Mouse (Mus musculus) hindbrain, embryonic 12.5 days (tissue): ENCODE results near the gene Elovl6. TPM values are rescaled to one million over a fixed set of nuclear protein-coding genes. Genes with fewer than 3 reads are reported as not detected.
A peak's percentile ranks its signal among the peaks of the same experiment; 100 is the strongest.

Source experiments
- ATAC-seq: fragments of 200-750 bp; cut with Nextera tagmentation; 2 replicates; pipeline ENCODE4 v1.8.0; 2017; ENCODE audit warnings: moderate TSS enrichment; ENCODE audit not compliant: low FRiP score
- H3K27ac ChIP-seq: fragments of 300-500 bp; sonication (generic); 2 replicates; pipeline ENCODE4 v1.5.1; 2016; ENCODE audit warnings: mild to moderate bottlenecking
- H3K27me3 ChIP-seq: fragments of 300-500 bp; sonication (generic); 2 replicates; pipeline ENCODE4 v1.6.1; 2016; ENCODE audit warnings: mild to moderate bottlenecking
- H3K36me3 ChIP-seq: fragments of 300-500 bp; sonication (generic); 2 replicates; pipeline ENCODE4 v1.6.1; 2016; ENCODE audit warnings: mild to moderate bottlenecking
- H3K4me1 ChIP-seq: fragments of 300-500 bp; sonication (generic); 2 replicates; pipeline ENCODE4 v1.6.1; 2016
- H3K4me2 ChIP-seq: fragments of 300-500 bp; sonication (generic); replicated peaks from 2 replicates; pipeline ENCODE4 v1.6.1; 2016; ENCODE audit warnings: mild to moderate bottlenecking
- H3K4me3 ChIP-seq: fragments of 300-500 bp; sonication (generic); 2 replicates; pipeline ENCODE4 v1.5.1; 2016; ENCODE audit warnings: mild to moderate bottlenecking
- H3K9ac ChIP-seq: fragments of 300-500 bp; sonication (generic); 2 replicates; pipeline ENCODE4 v1.6.1; 2016; ENCODE audit warnings: mild to moderate bottlenecking, moderate library complexity
- H3K9me3 ChIP-seq: fragments of 300-500 bp; sonication (generic); replicated peaks from 2 replicates; pipeline ENCODE4 v1.6.1; 2016; ENCODE audit warnings: mild to moderate bottlenecking
- WGBS: fragments of 180-500 bp; shearing (Covaris S2); methylation state at CpG from one replicate; pipeline ENCODE4 v1.1.7; 2016; 5-methylcytosine and 5-hydroxymethylcytosine counted together
- polyA plus RNA-seq: library from polyadenylated mRNA; unstranded; fragments of >200 nt; fragmentation: Nextera tagmentation; extraction: Ambion mirVana; gene quantifications from 2 replicates; pipeline ENCODE4 v1.2.1, GENCODE M21; 2016

The Elovl6 gene
- polyA plus RNA-seq, 1 experiment from 2014 or later = 33.1 TPM

GRCm38 (mm10) chr3:129545228-129545627 lies 13.1 kb downstream of the Elovl6 start:
- no peak overlapping the region for H3K27ac ChIP-seq
- 0 out of 2 replicates have a peak, but pooled peaks cover 2% of the 10 kb centered on the region for H3K4me1 ChIP-seq
- H3K4me2 ChIP-seq = no peak overlapping the region
- ATAC-seq = no peak
- WGBS = 76% methylated on average over 1 of the region's 1 CpGs
- H3K9me3 ChIP-seq = no peaks in the 10 kb centered on the region; the same call in 1 of the 2 replicates
- H3K36me3 ChIP-seq = peaks cover 31% of the 10 kb centered on the region
- no peaks in the 10 kb centered on the region for H3K27me3 ChIP-seq
- no peak overlapping the region for H3K9ac ChIP-seq
- no peak overlapping the region for H3K4me3 ChIP-seq

DNA sequence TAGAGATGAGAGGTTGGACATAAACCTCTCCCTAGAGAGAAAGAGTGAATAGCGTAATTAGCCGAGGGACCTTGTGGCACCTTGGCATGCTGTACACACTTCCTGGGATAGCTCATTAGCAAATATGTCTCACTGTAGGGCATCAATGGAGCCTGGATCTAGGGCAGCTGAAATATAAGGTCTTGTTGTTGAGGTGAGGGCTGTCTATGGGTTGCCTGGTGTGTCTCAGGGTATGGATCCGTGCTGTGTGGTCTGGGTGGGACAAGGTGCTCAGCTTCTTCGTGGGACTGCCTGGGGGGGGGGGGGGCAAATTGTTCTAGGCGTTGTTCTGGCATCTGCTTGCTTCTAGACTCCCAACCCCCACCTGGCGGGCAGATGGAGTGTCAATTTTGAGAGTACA lies 13.6 kb downstream of the Elovl6 start:
- 0 out of 2 replicates have a peak, but pooled peaks cover 2% of the 10 kb centered on the region for H3K4me1 ChIP-seq
- 82% methylated on average over 6 of the region's 6 CpGs for WGBS
- no peak overlapping the region for H3K9ac ChIP-seq
- H3K27ac ChIP-seq = no peak overlapping the region
- H3K9me3 ChIP-seq = no peaks in the 10 kb centered on the region; the same call in 1 of the 2 replicates
- H3K27me3 ChIP-seq = no peaks in the 10 kb centered on the region
- ATAC-seq = 0 out of 2 replicates have a peak, but pooled peaks have one; percentile 32
- H3K4me3 ChIP-seq = no peak overlapping the region
- H3K4me2 ChIP-seq = no peak overlapping the region
- H3K36me3 ChIP-seq = peaks cover 35% of the 10 kb centered on the region

DNA sequence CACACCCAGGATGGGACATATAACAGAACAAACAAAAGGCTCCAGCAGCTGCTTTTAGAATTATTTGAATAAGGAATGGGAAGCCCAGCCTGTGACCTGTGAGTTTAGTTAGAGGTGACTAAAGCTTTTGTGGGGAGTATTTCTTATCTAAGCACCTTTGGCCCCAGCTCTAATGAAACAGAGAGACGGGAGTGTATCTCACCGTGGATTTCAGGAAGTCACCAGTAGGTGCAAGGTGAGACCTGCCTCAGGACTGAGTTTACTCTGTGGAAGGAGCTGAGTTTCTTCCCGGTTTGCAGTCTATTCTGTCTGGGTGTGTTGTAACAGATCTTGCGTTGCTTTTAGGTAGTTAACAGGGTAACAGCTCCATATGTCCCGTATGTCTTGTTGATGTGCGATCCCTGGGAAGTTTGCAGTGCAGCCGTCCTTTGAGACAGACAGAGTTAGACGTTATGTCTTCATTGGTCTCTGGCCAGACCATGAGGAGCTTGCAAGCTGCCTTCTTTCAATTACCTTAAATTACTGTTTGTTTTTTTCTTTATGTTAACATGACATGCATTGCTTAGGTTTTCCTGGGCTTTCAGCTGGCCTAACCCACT lies 15.8 kb downstream of the Elovl6 start:
- 70% methylated on average over 8 of the region's 8 CpGs for WGBS
- no peak for ATAC-seq
- peaks cover 2% of the 10 kb centered on the region; the same call in 1 of the 2 replicates for H3K4me1 ChIP-seq
- peak overlapping the region; percentile 30; the same call in 1 of the 2 replicates for H3K27ac ChIP-seq
- peaks cover 23% of the 10 kb centered on the region for H3K36me3 ChIP-seq
- H3K4me3 ChIP-seq = no peak overlapping the region
- H3K4me2 ChIP-seq = no peak overlapping the region
- H3K27me3 ChIP-seq = no peaks in the 10 kb centered on the region
- no peak overlapping the region for H3K9ac ChIP-seq
- no peaks in the 10 kb centered on the region; the same call in 1 of the 2 replicates for H3K9me3 ChIP-seq

DNA sequence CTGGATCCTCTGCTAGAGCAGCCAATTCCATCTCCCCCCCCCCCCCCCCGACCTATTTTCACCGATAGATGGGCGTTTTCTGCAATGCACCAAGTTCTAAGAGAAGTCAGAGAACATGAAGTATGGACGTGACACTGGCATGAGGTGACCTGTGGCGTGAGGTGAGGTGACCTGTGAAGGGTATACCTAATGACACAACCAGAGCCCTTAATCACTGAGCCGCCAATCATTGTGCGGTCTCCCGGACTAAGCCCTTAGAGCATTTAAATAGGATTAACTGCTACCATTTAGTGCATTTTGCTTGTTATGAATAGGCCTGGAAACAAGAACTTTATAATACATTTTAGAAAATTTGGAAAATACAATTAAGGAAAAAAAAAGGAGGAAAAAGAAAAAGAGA lies 16.6 kb downstream of the Elovl6 start:
- Histone ChIP-seq H3K9ac (no peak overlapping the region), H3K4me1 (peaks cover 2% of the 10 kb centered on the region; the same call in 1 of the 2 replicates), H3K4me2 (no peak overlapping the region), H3K27me3 (no peaks in the 10 kb centered on the region), H3K9me3 (no peaks in the 10 kb centered on the region), H3K36me3 (peaks cover 17% of the 10 kb centered on the region), H3K27ac (no peak overlapping the region), H3K4me3 (no peak overlapping the region)
- WGBS = 66% methylated on average over 8 of the region's 8 CpGs
- no peak for ATAC-seq

DNA sequence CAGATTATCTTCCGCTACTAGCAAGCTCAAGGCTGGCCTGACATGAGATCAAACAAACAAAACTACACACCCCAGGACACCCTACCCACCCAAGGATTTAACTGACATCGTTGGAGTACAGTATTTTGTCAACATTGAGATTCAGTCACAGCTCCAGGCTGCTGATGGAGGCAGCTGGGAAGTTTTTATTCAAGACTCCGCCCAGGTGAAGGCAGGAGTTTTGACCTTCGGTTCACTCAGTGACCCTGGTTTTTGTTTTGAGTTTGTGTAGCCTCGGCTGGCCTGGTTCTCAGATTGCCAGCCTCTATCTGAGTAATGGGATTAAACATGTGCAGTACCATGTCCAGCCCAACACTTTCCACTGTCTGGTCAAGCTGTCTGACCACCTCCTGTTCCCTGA lies 17.4 kb downstream of the Elovl6 start:
- H3K4me1 ChIP-seq = peaks cover 2% of the 10 kb centered on the region; the same call in 1 of the 2 replicates
- ATAC-seq = no peak
- H3K4me3 ChIP-seq = no peak overlapping the region
- no peaks in the 10 kb centered on the region for H3K9me3 ChIP-seq
- H3K9ac ChIP-seq = no peak overlapping the region
- no peak overlapping the region for H3K27ac ChIP-seq
- peaks cover 10% of the 10 kb centered on the region; the same call in 1 of the 2 replicates for H3K36me3 ChIP-seq
- 51% methylated on average over 5 of the region's 5 CpGs for WGBS
- H3K4me2 ChIP-seq = no peak overlapping the region
- no peaks in the 10 kb centered on the region for H3K27me3 ChIP-seq

DNA sequence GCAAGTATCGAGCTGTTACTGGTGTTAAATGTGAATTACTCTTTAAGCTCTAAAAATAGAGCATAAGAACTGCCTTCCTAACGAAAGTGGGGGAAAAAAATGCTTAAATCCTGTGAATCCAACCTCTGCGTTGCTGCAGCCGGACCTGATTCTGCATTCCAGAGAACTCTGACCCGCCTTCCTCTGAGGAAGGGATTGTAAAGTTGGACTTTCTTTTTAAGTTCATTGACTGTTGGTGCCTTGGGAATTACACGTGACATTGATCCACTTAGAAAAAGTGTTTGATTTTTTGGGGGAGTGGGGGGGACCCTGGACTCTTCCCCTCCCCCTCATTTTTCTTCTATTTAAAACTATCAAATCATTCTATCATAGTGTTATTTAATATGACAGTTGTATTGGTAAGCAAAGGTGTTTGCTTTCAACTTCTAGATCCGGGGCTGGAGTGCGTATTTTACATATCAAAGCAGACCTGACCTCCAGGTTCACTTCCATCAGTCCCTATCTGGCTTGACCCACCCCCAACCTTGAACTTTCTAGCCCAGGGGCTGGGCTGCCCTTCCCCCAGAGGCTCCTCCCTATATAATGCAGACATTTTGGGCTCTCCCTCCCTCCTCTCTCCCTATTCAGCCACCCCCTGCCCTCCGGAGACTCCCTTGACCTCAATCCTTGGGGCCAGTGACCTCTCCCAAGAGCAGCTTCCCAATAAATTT lies 19.6 kb downstream of the Elovl6 start:
- H3K9ac ChIP-seq = no peak overlapping the region
- H3K36me3 ChIP-seq = peaks cover 10% of the 10 kb centered on the region; the same call in 1 of the 2 replicates
- H3K4me2 ChIP-seq = no peak overlapping the region
- peaks cover 2% of the 10 kb centered on the region; the same call in 1 of the 2 replicates for H3K4me1 ChIP-seq
- H3K9me3 ChIP-seq = no peaks in the 10 kb centered on the region
- H3K27ac ChIP-seq = no peak overlapping the region
- no peaks in the 10 kb centered on the region for H3K27me3 ChIP-seq
- ATAC-seq = no peak
- 61% methylated on average over 9 of the region's 9 CpGs for WGBS
- no peak overlapping the region for H3K4me3 ChIP-seq

DNA sequence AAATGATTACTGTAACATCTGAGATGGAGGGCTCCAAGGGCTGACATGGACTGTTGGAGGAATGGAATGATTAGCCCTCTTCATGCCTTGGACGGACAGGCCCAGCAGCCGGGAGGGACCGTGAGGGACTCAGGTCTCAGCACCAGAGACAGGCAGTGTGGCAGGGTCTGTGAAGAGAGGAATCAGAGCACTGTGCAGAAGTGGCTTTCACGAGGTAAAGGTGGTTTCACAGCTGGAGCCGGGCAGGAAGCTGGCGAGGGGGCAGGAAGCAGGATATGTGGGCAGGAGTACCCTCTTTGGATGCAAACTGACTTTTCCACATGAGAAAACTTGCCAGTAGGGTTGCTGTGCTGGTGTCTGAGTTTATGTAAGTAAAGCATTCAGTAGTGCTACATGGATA lies 20.2 kb downstream of the Elovl6 start:
- H3K27me3 ChIP-seq = no peaks in the 10 kb centered on the region
- ATAC-seq = no peak
- H3K27ac ChIP-seq = no peak overlapping the region
- H3K36me3 ChIP-seq = peaks cover 10% of the 10 kb centered on the region; the same call in 1 of the 2 replicates
- H3K9me3 ChIP-seq = no peaks in the 10 kb centered on the region
- no peak overlapping the region for H3K4me2 ChIP-seq
- no peak overlapping the region for H3K4me3 ChIP-seq
- no peak overlapping the region for H3K9ac ChIP-seq
- H3K4me1 ChIP-seq = no peaks in the 10 kb centered on the region; the same call in 1 of the 2 replicates
- WGBS = 74% methylated on average over 6 of the region's 6 CpGs

- WGBS = 86% methylated on average over 9 of the region's 9 CpGs
- H3K9me3 ChIP-seq = no peaks in the 10 kb centered on the region
- H3K9ac ChIP-seq = no peak overlapping the region
- H3K27ac ChIP-seq = no peak overlapping the region
- H3K27me3 ChIP-seq = no peaks in the 10 kb centered on the region
- H3K4me2 ChIP-seq = no peak overlapping the region
- ATAC-seq = no peak
- no peaks in the 10 kb centered on the region; the same call in 1 of the 2 replicates for H3K4me1 ChIP-seq
- H3K36me3 ChIP-seq = peaks cover 10% of the 10 kb centered on the region; the same call in 1 of the 2 replicates
- H3K4me3 ChIP-seq = no peak overlapping the region
These were observed 21.0 kb downstream of the Elovl6 start for GRCm38 (mm10) chr3:129553173-129553572.

GRCm38 (mm10) chr3:129553661-129554060 lies 21.5 kb downstream of the Elovl6 start:
- ATAC-seq = no peak

DNA sequence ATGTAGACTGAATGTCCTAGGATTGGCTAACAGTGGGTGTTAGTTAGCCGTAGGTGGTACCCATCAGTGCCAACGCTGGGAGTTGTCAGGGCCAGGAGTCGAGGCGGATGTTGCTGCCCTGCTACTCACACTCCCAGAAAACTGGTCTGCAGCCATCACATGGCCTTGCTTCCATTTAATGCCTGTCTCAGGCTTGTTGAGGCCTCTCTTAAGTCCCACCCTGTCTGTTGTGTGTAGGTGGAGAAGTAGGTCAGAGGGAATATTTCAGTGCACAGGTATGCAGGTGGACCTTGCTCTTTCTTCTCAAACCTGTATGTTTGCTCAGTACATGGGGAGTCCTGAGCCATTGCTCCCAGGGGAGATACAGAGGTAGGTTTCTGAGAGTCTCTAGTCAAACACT lies 22.3 kb downstream of the Elovl6 start:
- no peak for ATAC-seq
- 90% methylated on average over 4 of the region's 4 CpGs for WGBS
- Histone ChIP-seq H3K27ac (no peak overlapping the region), H3K4me3 (no peak overlapping the region), H3K36me3 (peaks cover 7% of the 10 kb centered on the region; the same call in 1 of the 2 replicates), H3K9ac (no peak overlapping the region), H3K9me3 (no peaks in the 10 kb centered on the region), H3K27me3 (no peaks in the 10 kb centered on the region), H3K4me2 (no peak overlapping the region), H3K4me1 (no peaks in the 10 kb centered on the region; the same call in 1 of the 2 replicates)

More at GRCm38 (mm10) chr3:129553661-129554060, 21.5 kb downstream of the Elovl6 start:
- H3K9ac ChIP-seq = no peak overlapping the region
- WGBS = 94% methylated on average over 10 of the region's 10 CpGs
- H3K36me3 ChIP-seq = peaks cover 9% of the 10 kb centered on the region; the same call in 1 of the 2 replicates
- no peak overlapping the region for H3K4me2 ChIP-seq
- no peaks in the 10 kb centered on the region for H3K9me3 ChIP-seq
- no peaks in the 10 kb centered on the region; the same call in 1 of the 2 replicates for H3K4me1 ChIP-seq
- no peaks in the 10 kb centered on the region for H3K27me3 ChIP-seq
- no peak overlapping the region for H3K4me3 ChIP-seq
- H3K27ac ChIP-seq = no peak overlapping the region

GRCm38 (mm10) chr3:129557048-129557447 lies 24.9 kb downstream of the Elovl6 start:
- Histone ChIP-seq H3K27ac (no peak overlapping the region), H3K9me3 (no peaks in the 10 kb centered on the region), H3K27me3 (no peaks in the 10 kb centered on the region), H3K4me3 (no peak overlapping the region), H3K4me1 (no peaks in the 10 kb centered on the region; the same call in 1 of the 2 replicates), H3K9ac (no peak overlapping the region), H3K4me2 (no peak overlapping the region), H3K36me3 (no peaks in the 10 kb centered on the region)
- ATAC-seq = no peak
- 90% methylated on average over 9 of the region's 9 CpGs for WGBS

GRCm38 (mm10) chr3:129557566-129557965 lies 25.4 kb downstream of the Elovl6 start:
- no peaks in the 10 kb centered on the region for H3K4me1 ChIP-seq
- 90% methylated on average over 7 of the region's 7 CpGs for WGBS
- H3K9ac ChIP-seq = no peak overlapping the region
- H3K4me3 ChIP-seq = no peak overlapping the region
- H3K36me3 ChIP-seq = no peaks in the 10 kb centered on the region
- H3K9me3 ChIP-seq = no peaks in the 10 kb centered on the region
- H3K4me2 ChIP-seq = no peak overlapping the region
- no peak overlapping the region for H3K27ac ChIP-seq
- ATAC-seq = no peak
- no peaks in the 10 kb centered on the region for H3K27me3 ChIP-seq
